Mouse (Mus musculus): ENCODE data around the gene Hic1.

Gene Hic1

GRCm38 (mm10) chr11:75169405-75170080 is at the start of gene Hic1:
Hic1 (minus strand) TSS chr11:75169519.
- peak; percentile 67 for DNase-seq (ENCODE audit: low read depth, low spot score)

- DNase-seq (ENCODE audit: low read depth, low spot score) = no peak
Measured at GRCm38 (mm10) chr11:75214081-75214950, 45.0 kb upstream of the Hic1 start.

- no peak for DNase-seq (ENCODE audit: low read depth, low spot score)
Measured at GRCm38 (mm10) chr11:75213372-75214080, 44.2 kb upstream of the Hic1 start.

- no peak for DNase-seq (ENCODE audit: low read depth, low spot score)
Measured at GRCm38 (mm10) chr11:75212876-75213275, 43.6 kb upstream of the Hic1 start.

- DNase-seq (ENCODE audit: low read depth, low spot score) = peak; percentile 33
Measured at GRCm38 (mm10) chr11:75212031-75212667, 42.8 kb upstream of the Hic1 start.

- no peak for DNase-seq (ENCODE audit: low read depth, low spot score)
Measured at GRCm38 (mm10) chr11:75210755-75211154, 41.4 kb upstream of the Hic1 start.

GRCm38 (mm10) chr11:75210093-75210492 is 40.8 kb upstream of the Hic1 start:
- DNase-seq (ENCODE audit: low read depth, low spot score) = no peak

- DNase-seq (ENCODE audit: low read depth, low spot score) = no peak
Measured at GRCm38 (mm10) chr11:75209363-75209762, 40.0 kb upstream of the Hic1 start.

- DNase-seq (ENCODE audit: low read depth, low spot score) = no peak
Measured at GRCm38 (mm10) chr11:75206347-75206746, 37.0 kb upstream of the Hic1 start.

GRCm38 (mm10) chr11:75204472-75204871 is 35.2 kb upstream of the Hic1 start:
- DNase-seq (ENCODE audit: low read depth, low spot score) = no peak

GRCm38 (mm10) chr11:75203926-75204325 is 34.6 kb upstream of the Hic1 start:
- no peak for DNase-seq (ENCODE audit: low read depth, low spot score)

- no peak for DNase-seq (ENCODE audit: low read depth, low spot score)
Measured at GRCm38 (mm10) chr11:75201721-75202120, 32.4 kb upstream of the Hic1 start.

- DNase-seq (ENCODE audit: low read depth, low spot score) = no peak
Measured at GRCm38 (mm10) chr11:75200935-75201334, 31.6 kb upstream of the Hic1 start.

- peak; percentile 38 for DNase-seq (ENCODE audit: low read depth, low spot score)
Measured at GRCm38 (mm10) chr11:75199951-75200350, 30.6 kb upstream of the Hic1 start.

GRCm38 (mm10) chr11:75198792-75199191 is 29.5 kb upstream of the Hic1 start:
- DNase-seq (ENCODE audit: low read depth, low spot score) = no peak

- DNase-seq (ENCODE audit: low read depth, low spot score) = no peak
Measured at GRCm38 (mm10) chr11:75197956-75198355, 28.6 kb upstream of the Hic1 start.

- no peak for DNase-seq (ENCODE audit: low read depth, low spot score)
Measured at GRCm38 (mm10) chr11:75196131-75196530, 26.8 kb upstream of the Hic1 start.

GRCm38 (mm10) chr11:75194850-75195461 is 25.6 kb upstream of the Hic1 start:
- DNase-seq (ENCODE audit: low read depth, low spot score) = no peak

GRCm38 (mm10) chr11:75194121-75194849 is 25.0 kb upstream of the Hic1 start:
- DNase-seq (ENCODE audit: low read depth, low spot score) = no peak

GRCm38 (mm10) chr11:75193256-75194071 is 24.1 kb upstream of the Hic1 start, which contains the start of gene Rtn4rl1:
Rtn4rl1 (plus strand) TSS chr11:75193783.
- no peak for DNase-seq (ENCODE audit: low read depth, low spot score)
